Mouse (Mus musculus): ENCODE measurements around the gene Kcnh1. TPM values are rescaled to one million over a fixed set of nuclear protein-coding genes. Genes with fewer than 3 reads are reported as not detected.

Gene Kcnh1
- polyA plus RNA-seq, 1 experiment = 0.01 TPM

GRCm38 (mm10) chr1:192181696-192182257 is 8.8 kb upstream of the Kcnh1 start:
- Histone ChIP-seq H3K4me3 (no peak overlapping the region), H3ac (ENCODE audit: control insufficient read depth, insufficient read length) (no peak overlapping the region), H3K4me2 (ENCODE audit: low read depth) (no peak overlapping the region), H3K27me3 (ENCODE audit: control insufficient read depth, insufficient read depth, insufficient read length) (no peaks in the 10 kb centered on the region), H3K36me3 (ENCODE audit: control insufficient read depth, insufficient read depth) (no peaks in the 10 kb centered on the region), H3K79me2 (ENCODE audit: control insufficient read depth, insufficient read depth) (no peaks in the 10 kb centered on the region)
- TF ChIP-seq POLR2AphosphoS2 (IDR thresholded peaks at IDR 0.05; ENCODE audit: insufficient read length, low read depth) (no peak), MAX (IDR thresholded peaks at IDR 0.05; ENCODE audit: low read depth) (no peak), SRF (IDR thresholded peaks at IDR 0.05; ENCODE audit: control insufficient read depth, insufficient read length, low read depth) (no peak)

- Histone ChIP-seq H3K36me3 (ENCODE audit: control insufficient read depth, insufficient read depth) (no peaks in the 10 kb centered on the region), H3ac (ENCODE audit: control insufficient read depth, insufficient read length) (no peak overlapping the region), H3K4me3 (no peak overlapping the region), H3K27me3 (ENCODE audit: control insufficient read depth, insufficient read depth, insufficient read length) (peaks cover 22% of the 10 kb centered on the region), H3K79me2 (ENCODE audit: control insufficient read depth, insufficient read depth) (no peaks in the 10 kb centered on the region), H3K4me2 (ENCODE audit: low read depth) (no peak overlapping the region)
- TF ChIP-seq TCF12 (IDR thresholded peaks at IDR 0.05; ENCODE audit: insufficient read depth, poor library complexity, severe bottlenecking) (no peak), TCF3 (IDR thresholded peaks at IDR 0.05; ENCODE audit: insufficient read length, low read depth) (no peak), E2F4 (IDR thresholded peaks at IDR 0.05; ENCODE audit: insufficient read depth) (no peak), POLR2A (IDR thresholded peaks at IDR 0.05; ENCODE audit: insufficient read length, low read depth) (no peak), MYOD1 (IDR thresholded peaks at IDR 0.05; ENCODE audit: control insufficient read depth in 1 of 3, insufficient read length in 2 of 3, low read depth in 2 of 3) (no peak), SRF (IDR thresholded peaks at IDR 0.05; ENCODE audit: control insufficient read depth, insufficient read length, low read depth) (no peak), USF1 (IDR thresholded peaks at IDR 0.05; ENCODE audit: low read depth) (no peak), POLR2AphosphoS2 (IDR thresholded peaks at IDR 0.05; ENCODE audit: insufficient read length, low read depth) (no peak), MAX (IDR thresholded peaks at IDR 0.05; ENCODE audit: low read depth) (no peak), CEBPB (IDR thresholded peaks at IDR 0.05; ENCODE audit: insufficient read depth, poor library complexity, severe bottlenecking) (no peak), MYOG (IDR thresholded peaks at IDR 0.05; ENCODE audit: control insufficient read depth in 1 of 3, insufficient read depth in 1 of 3, insufficient read length in 2 of 3, low read depth in 2 of 3) (no peak), REST (IDR thresholded peaks at IDR 0.05; ENCODE audit: insufficient read depth, insufficient read length) (no peak)
Measured at GRCm38 (mm10) chr1:192189056-192189455, 1.5 kb upstream of the Kcnh1 start.

- H3K27me3 ChIP-seq (ENCODE audit: control insufficient read depth, insufficient read depth, insufficient read length) = peaks cover 26% of the 10 kb centered on the region
- H3K36me3 ChIP-seq (ENCODE audit: control insufficient read depth, insufficient read depth) = no peaks in the 10 kb centered on the region
- TF ChIP-seq REST (IDR thresholded peaks at IDR 0.05; ENCODE audit: insufficient read depth, insufficient read length) = no peak
- TF ChIP-seq TCF12 (IDR thresholded peaks at IDR 0.05; ENCODE audit: insufficient read depth, poor library complexity, severe bottlenecking) = no peak
- no peak for TF ChIP-seq MYOG (IDR thresholded peaks at IDR 0.05; ENCODE audit: control insufficient read depth in 1 of 3, insufficient read depth in 1 of 3, insufficient read length in 2 of 3, low read depth in 2 of 3)
- no peak for TF ChIP-seq MAX (IDR thresholded peaks at IDR 0.05; ENCODE audit: low read depth)
- TF ChIP-seq MYOD1 (IDR thresholded peaks at IDR 0.05; ENCODE audit: control insufficient read depth in 1 of 3, insufficient read length in 2 of 3, low read depth in 2 of 3) = no peak
- TF ChIP-seq SRF (IDR thresholded peaks at IDR 0.05; ENCODE audit: control insufficient read depth, insufficient read length, low read depth) = no peak
- TF ChIP-seq POLR2AphosphoS2 (IDR thresholded peaks at IDR 0.05; ENCODE audit: insufficient read length, low read depth) = no peak
- no peak overlapping the region for H3K4me2 ChIP-seq (ENCODE audit: low read depth)
- no peak overlapping the region for H3K4me3 ChIP-seq
- no peak overlapping the region for H3ac ChIP-seq (ENCODE audit: control insufficient read depth, insufficient read length)
- no peaks in the 10 kb centered on the region for H3K79me2 ChIP-seq (ENCODE audit: control insufficient read depth, insufficient read depth)
Measured at GRCm38 (mm10) chr1:192189771-192190170, 803 bp upstream of the Kcnh1 start.

- Histone ChIP-seq H3K4me3 (no peak overlapping the region), H3ac (ENCODE audit: control insufficient read depth, insufficient read length) (no peak overlapping the region), H3K27me3 (ENCODE audit: control insufficient read depth, insufficient read depth, insufficient read length) (peaks cover 26% of the 10 kb centered on the region), H3K79me2 (ENCODE audit: control insufficient read depth, insufficient read depth) (no peaks in the 10 kb centered on the region), H3K4me2 (ENCODE audit: low read depth) (no peak overlapping the region), H3K36me3 (ENCODE audit: control insufficient read depth, insufficient read depth) (no peaks in the 10 kb centered on the region)
- TF ChIP-seq CEBPB (IDR thresholded peaks at IDR 0.05; ENCODE audit: insufficient read depth, poor library complexity, severe bottlenecking) = no peak
- no peak for TF ChIP-seq POLR2AphosphoS2 (IDR thresholded peaks at IDR 0.05; ENCODE audit: insufficient read length, low read depth)
- no peak for TF ChIP-seq MYOG (IDR thresholded peaks at IDR 0.05; ENCODE audit: control insufficient read depth in 1 of 3, insufficient read depth in 1 of 3, insufficient read length in 2 of 3, low read depth in 2 of 3)
- no peak for TF ChIP-seq USF1 (IDR thresholded peaks at IDR 0.05; ENCODE audit: low read depth)
- TF ChIP-seq SRF (IDR thresholded peaks at IDR 0.05; ENCODE audit: control insufficient read depth, insufficient read length, low read depth) = no peak
- no peak for TF ChIP-seq REST (IDR thresholded peaks at IDR 0.05; ENCODE audit: insufficient read depth, insufficient read length)
- no peak for TF ChIP-seq TCF3 (IDR thresholded peaks at IDR 0.05; ENCODE audit: insufficient read length, low read depth)
- TF ChIP-seq POLR2A (IDR thresholded peaks at IDR 0.05; ENCODE audit: insufficient read length, low read depth) = no peak
- no peak for TF ChIP-seq TCF12 (IDR thresholded peaks at IDR 0.05; ENCODE audit: insufficient read depth, poor library complexity, severe bottlenecking)
- TF ChIP-seq MYOD1 (IDR thresholded peaks at IDR 0.05; ENCODE audit: control insufficient read depth in 1 of 3, insufficient read length in 2 of 3, low read depth in 2 of 3) = no peak
- TF ChIP-seq MAX (IDR thresholded peaks at IDR 0.05; ENCODE audit: low read depth) = no peak
- TF ChIP-seq E2F4 (IDR thresholded peaks at IDR 0.05; ENCODE audit: insufficient read depth) = no peak
Measured at GRCm38 (mm10) chr1:192191322-192191639, 707 bp downstream of the Kcnh1 start.

- H3K4me2 ChIP-seq (ENCODE audit: low read depth) = no peak overlapping the region
- H3K4me3 ChIP-seq = no peak overlapping the region
- H3K27me3 ChIP-seq (ENCODE audit: control insufficient read depth, insufficient read depth, insufficient read length) = peaks cover 26% of the 10 kb centered on the region
- H3K36me3 ChIP-seq (ENCODE audit: control insufficient read depth, insufficient read depth) = no peaks in the 10 kb centered on the region
- no peaks in the 10 kb centered on the region for H3K79me2 ChIP-seq (ENCODE audit: control insufficient read depth, insufficient read depth)
- no peak overlapping the region for H3ac ChIP-seq (ENCODE audit: control insufficient read depth, insufficient read length)
- no peak for TF ChIP-seq MAX (IDR thresholded peaks at IDR 0.05; ENCODE audit: low read depth)
- no peak for TF ChIP-seq POLR2AphosphoS2 (IDR thresholded peaks at IDR 0.05; ENCODE audit: insufficient read length, low read depth)
- no peak for TF ChIP-seq REST (IDR thresholded peaks at IDR 0.05; ENCODE audit: insufficient read depth, insufficient read length)
- TF ChIP-seq TCF3 (IDR thresholded peaks at IDR 0.05; ENCODE audit: insufficient read length, low read depth) = no peak
- TF ChIP-seq USF1 (IDR thresholded peaks at IDR 0.05; ENCODE audit: low read depth) = no peak
- no peak for TF ChIP-seq POLR2A (IDR thresholded peaks at IDR 0.05; ENCODE audit: insufficient read length, low read depth)
- no peak for TF ChIP-seq SRF (IDR thresholded peaks at IDR 0.05; ENCODE audit: control insufficient read depth, insufficient read length, low read depth)
- no peak for TF ChIP-seq E2F4 (IDR thresholded peaks at IDR 0.05; ENCODE audit: insufficient read depth)
- no peak for TF ChIP-seq TCF12 (IDR thresholded peaks at IDR 0.05; ENCODE audit: insufficient read depth, poor library complexity, severe bottlenecking)
- TF ChIP-seq CEBPB (IDR thresholded peaks at IDR 0.05; ENCODE audit: insufficient read depth, poor library complexity, severe bottlenecking) = no peak
- no peak for TF ChIP-seq MYOG (IDR thresholded peaks at IDR 0.05; ENCODE audit: control insufficient read depth in 1 of 3, insufficient read depth in 1 of 3, insufficient read length in 2 of 3, low read depth in 2 of 3)
- TF ChIP-seq MYOD1 (IDR thresholded peaks at IDR 0.05; ENCODE audit: control insufficient read depth in 1 of 3, insufficient read length in 2 of 3, low read depth in 2 of 3) = no peak
Measured at GRCm38 (mm10) chr1:192191859-192192258, 1.3 kb downstream of the Kcnh1 start.
